Mouse (Mus musculus) heart, postnatal 14 days (tissue): ENCODE measurements at regions not wholly inside any gene's neighbourhood (a gene's known extent, or its start where the extent isn't known, plus 50 kb on each side); places are given as distances from the start of the nearest gene placed in this dataset.

Experiments used
- DNase-seq, 2 experiments: peaks; one replicate each; pipeline ENCODE4 v3.0.0; 2021 to 2022
- intact Hi-C: fragments of 180-260 bp; cut with DNase I; formaldehyde crosslinking; loops from one replicate; pipeline ENCODE4 v1.15.1; 2025

DNA sequence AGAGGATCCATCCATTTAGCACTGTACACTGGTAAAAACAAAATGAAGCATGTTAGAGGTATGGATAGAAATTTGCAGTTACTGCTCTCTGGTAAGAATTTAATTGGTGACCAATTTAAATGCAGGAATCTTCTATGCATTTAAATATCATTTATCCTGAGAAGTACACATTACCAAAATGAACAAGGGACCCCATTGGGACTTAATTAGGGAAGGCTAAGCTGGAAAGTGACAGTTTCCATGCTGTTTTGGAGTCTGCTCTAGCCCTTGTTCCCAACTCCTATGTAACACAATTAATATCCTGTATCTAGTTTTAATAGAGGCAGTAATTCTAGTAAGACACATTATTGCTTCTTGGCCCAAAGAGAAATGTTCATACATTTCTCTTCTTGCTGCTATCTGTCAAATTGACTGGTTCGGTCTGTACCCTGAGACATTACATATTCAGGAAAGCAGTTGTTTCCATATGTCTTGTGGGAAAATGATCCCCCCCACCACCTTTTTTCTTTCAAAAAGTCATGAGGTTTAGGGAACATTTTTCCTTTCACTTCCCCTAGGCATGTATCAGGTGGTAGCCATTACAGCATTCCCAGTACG, 504.4 kb upstream of the Nrsn1 start:
- intact Hi-C loops = no loop called here
- no peak for DNase-seq

DNA sequence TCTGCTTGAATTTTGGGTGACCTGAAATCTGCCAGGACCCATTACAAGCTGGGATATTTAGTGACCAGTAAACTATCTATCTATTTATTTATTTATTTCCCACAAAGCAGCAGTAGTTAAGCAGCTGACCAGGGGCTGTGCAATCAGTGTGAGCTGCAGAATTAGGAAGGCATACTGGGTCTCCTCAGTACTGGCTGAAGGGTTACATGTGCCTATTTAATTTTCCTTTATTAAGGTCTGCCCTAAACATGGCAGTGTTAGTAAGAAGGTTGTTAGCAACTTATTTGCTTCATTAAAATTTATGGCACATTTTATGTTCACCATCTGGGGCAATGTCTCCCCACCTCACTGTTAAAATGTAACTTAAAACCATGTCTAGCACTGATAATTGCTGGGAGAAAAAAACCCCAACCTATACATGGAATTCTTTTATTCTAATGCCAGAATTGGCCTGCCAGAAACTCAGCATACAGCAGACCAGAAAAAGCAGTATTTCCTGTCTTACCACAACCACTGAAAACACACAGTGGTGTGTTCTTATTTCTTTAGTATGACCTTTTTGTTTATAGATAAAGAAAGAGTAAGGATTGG, 484.3 kb upstream of the Nrsn1 start:
- no peak for DNase-seq
- intact Hi-C loops = no loop called here

DNA sequence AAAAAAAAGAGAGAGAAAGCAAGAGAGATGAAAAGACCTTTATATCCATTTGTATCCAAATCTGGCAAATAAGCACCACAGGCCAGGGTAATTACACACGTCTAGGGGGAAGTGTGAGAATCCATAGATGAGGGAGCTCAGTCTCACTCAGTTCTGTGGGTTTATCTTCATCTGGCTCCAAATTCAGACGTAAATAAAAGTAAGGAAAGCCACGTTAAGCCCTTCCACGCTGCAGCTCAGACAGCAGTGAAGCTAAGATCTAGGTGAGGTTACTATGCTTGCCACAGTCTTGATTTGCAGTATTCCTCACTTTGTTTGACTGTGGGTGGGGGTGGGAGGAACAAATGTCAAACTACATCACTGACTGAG, 481.1 kb upstream of the Nrsn1 start:
- intact Hi-C loops = no loop called here
- no peak for DNase-seq

DNA sequence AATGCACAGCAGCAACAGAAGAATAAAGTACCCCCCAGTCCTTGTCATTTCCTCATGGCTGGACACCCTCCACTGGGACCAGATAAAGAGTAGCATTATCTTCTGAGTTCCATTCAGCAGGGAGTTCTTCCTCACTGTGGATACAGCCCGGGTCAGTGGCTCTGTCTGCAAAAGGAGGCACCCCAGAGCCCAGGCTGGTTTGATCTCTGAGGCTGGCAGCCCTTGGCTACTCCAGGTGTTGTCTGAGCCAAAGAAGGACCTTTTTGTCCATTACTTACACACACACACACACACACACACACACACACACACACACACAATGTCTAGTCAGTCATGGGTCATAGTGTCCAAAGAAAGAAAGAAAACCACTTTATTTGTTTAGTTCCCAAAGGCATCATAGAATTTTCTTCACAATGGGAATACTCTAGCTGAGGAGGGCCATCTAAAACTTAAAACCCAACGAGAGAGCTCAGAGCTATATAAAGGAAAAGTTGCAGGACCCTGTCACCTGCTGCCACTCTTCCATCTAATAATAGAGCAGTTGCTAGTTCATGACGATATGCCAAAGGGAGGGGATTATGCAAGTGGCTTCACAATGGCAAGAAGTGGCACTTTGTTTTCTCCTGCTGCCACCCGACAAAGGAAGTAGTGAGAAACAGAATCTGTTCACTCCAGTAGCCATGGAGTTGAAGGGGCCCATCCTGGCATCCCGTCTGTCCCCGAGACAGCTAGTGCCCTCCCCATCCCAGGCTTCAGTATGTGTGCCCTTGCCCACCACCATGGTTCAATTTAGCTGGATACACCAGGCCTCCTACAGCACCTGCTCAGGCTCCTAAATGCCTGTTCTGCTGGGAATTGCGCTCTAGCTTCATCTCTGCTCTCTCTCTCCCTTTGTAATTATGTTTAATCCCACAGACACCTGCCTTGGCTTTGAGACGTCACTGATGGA, 480.4 kb upstream of the Nrsn1 start:
- intact Hi-C loops = no loop called here
- DNase-seq = no peak

DNA sequence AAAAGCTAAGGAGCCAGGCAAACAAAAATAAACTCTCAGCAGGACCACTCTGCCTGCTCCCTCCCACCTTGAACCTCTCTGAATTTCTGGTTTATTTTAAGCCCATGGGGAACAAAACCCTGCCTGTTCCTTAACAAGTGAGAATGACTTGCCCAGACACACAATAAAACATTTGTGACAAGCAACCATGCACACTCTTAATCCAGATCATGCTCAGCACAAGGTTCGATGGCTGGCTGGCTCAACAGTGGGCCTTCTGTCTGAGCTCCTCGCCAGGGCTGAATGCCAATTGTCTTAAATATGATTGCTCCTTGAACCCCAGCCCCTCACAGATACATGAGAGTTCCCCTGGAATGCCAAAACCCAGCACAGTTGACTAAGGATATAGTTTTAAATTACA, 468.3 kb upstream of the Nrsn1 start:
- intact Hi-C loops = no loop called here
- no peak for DNase-seq

DNA sequence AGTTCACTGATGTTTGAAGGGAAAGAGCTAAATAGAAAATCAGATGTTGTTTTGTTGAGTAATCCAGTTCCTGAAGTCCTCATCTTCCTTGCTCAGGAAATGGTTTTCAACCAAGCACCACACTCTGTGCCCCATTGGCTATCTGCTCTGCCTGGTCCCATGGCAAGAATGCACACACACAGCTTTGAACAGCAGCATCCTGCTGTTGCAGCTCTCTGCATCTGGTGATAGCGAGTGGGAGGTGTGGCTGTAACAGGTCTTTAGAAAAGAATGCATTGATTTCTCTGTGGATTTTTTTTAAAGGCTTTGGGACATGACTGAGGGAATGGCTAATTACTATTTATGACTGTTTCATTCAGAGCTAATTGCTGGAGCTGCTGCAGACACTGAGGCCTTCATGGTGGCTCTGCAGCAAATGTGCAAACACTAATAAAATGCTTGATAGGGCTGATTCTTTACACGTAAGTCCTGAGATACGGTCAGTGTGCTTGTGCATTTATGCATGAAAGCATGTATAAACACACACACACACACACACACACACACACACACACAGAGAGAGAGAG, 459.1 kb upstream of the Nrsn1 start:
- no peak for DNase-seq
- intact Hi-C loops = no loop called here

DNA sequence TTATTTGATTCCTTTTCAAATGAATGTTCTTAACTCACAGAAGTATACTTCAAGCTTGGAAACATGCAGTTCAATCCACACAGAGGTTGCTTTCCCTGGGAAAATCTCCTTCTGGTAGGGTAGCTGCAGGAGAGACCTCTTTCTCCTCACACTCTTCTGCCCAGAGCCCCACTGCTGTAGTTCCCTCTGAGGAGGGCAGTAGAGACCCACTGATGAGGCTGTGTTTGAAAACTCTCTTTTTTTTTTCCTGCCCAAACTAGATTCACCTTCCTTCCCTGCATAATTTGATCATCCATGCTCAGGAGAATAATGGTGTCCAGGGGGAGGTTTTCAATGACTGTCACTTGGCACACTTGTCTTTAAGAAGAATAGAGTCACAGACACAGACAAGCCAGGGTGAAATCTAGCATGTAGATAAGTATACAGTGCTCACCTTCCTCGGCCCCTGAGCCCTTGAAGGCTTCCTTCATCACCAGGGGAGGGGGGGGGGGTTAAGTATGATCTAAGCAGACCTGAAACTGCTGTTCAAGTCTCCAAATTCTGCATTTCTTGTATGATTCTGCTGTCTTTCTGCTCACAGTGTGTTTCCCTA, 457.3 kb upstream of the Nrsn1 start:
- peak in 1 of 2 experiments; percentile 24 for DNase-seq
- intact Hi-C loops = no loop called here

DNA sequence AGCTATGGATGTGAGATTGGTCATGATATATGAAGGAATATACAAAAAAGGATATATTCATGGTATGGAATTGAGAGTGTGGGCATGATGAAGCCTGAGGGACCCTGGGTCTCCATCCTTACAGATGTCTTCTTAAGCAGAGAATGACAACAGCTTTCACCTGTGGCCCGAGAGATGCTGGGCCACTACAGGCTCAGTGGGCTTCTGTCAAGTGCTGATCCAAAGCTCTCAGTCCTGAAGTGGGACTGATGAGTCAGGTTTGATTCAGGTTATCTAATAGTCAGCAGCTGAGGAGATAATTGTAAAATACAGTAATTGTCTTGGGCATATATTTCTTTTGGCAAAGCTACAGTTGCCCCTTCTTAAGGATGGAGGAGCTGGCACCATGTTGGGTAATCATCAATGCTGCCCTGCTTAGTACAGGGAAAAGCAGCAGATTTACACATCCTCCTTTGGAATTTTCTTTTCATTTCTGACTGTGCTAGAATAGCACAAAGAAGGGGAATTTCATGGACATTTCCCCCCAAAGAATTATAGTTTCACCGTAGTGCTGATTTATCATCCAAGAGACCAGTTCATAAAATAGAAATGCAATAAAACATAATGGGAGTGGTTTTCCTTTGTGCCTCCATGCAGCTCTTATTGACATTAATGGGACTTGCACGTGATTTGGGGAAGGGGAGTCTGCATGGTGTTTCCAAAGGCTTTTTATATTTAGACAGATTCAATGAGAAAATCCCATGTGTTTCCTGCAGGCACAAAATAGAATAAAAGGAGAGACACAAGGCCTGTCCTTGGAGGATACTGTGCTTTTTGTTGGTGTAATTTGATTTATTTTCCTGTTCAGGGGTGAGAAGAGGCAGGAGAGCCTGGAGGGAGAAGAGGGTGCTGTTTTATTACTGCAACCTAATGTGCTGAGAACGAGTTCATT, 452.6 kb upstream of the Nrsn1 start:
- intact Hi-C loops = no loop called here
- DNase-seq = no peak

DNA sequence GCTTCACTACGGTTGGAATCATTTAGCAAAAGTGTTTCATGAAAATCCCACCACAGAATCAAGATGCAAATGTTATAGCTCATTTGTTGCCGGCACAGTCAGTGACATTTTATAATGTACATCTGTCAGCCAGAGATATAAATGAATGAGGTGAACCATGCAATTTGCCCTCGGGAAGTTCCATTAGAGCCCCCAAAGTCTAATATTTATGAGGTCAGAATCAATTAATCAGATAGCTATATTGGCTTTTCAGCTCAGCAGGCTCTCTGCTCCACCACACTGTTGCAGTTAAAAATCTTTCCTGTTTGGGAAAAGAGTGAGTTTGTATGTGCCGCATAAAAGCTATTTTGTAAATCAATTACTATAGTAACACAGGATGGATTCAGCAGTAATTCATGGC, 430.7 kb upstream of the Nrsn1 start:
- no peak for DNase-seq
- intact Hi-C loops = no loop called here

DNA sequence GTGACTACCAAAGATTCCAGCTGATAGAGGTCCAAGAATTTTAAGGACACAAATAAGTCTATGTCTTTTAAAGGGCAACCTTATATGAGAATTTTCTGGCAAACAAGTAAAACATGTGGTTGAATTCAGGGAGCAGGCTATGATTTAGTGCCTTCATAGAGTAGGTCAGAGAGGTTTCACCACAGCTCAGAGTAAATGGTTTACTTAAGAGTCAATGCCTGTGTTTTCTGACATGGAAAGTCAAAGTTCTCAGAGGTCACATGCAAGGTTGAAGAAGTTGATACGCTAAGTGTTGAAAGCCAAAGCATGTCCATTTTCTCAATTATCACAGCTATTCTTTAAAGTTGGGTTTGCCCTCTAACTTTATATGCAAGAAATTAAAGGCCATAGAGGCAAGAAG, 425.7 kb upstream of the Nrsn1 start:
- DNase-seq = no peak
- intact Hi-C loops = no loop called here

DNA sequence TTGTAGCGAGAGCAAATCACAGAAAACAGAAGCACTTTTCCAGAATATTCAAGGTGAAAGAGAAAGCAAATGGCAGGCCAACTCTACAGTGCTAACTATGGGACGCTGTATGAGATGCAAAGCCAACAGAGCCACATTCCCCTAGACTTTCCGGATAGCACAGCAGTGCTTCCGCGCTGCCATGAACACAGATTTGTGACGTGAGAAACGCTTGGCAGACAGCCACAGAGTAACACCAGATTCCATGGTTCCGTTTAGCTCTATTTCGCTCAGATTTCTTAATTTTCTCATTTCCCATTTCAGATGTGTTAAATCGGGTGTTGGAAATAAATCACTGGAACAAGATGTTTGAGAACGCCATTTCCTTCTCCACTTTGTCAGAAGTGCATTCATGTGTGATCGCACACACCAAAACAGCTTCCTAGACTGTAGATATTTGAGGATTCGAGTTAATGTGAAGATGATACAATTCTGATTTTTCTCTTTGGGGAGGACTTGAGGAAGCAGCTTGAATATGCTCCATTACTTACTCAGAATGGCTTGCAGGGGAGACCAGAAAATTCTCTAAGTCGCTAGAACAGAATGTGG, 424.8 kb upstream of the Nrsn1 start:
- intact Hi-C loops = no loop called here
- no peak for DNase-seq

DNA sequence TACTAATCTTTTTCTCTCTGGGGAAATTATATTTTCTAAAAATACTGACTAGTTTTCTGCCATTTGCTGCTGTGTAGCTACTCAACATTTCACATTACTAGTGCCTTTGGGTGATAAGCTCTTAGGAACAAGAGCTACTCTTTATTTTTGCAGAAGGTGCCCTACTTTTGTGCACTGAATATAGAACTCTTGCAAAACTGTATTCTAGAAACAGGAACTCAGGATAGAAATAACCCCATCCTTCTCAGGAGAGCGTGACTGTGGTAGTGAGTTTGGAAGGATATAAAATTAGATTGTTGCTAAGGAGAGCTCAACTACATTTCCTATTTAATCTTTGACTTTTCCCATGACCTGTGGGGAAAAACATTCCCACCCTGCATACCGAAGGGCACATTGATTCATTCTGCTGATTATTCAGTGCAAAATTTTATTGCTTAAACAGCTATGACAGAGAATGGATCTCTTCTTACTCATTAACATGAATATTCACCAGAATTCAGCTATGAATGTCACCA, 408.0 kb upstream of the Nrsn1 start:
- intact Hi-C loops = no loop called here
- no peak for DNase-seq

DNA sequence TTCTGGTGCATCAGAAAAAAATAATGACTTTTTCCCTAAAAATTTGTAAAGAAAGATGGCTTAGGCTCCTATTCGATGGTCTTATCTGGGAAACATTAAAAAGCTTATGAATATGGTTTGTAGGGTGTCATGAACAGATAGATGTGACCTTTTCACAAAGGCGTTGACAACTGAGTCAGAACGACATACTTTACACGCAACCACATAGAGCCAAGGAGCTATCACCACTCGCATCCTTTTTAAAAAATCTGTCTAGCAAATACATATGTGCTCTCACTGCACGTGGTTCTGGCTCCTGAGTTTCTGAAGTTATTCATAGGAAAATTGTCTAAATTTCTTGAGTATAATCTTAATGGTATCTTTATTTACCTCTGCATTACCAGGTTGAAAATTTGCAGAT, 404.9 kb upstream of the Nrsn1 start:
- intact Hi-C loops = no loop called here
- DNase-seq = no peak

DNA sequence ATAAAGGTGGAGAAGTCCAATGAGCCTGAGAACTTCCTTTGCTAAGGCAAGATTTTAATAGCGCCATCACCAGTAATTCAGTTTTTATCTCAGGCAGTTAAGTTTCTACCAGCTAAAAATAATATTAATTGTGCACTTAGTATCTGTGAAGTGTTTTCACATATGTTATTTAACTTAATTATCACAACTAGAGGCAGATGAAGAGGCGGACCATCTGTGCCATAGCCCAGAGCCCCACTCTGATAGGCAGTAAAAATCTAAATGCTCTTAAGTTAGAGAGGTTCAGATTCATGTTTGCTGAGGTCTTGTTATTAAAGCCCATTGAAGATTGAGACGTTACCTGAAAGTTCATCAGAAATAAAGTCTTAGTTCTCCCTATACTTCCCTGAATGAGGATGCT, 395.7 kb upstream of the Nrsn1 start:
- intact Hi-C loops = no loop called here
- no peak for DNase-seq

DNA sequence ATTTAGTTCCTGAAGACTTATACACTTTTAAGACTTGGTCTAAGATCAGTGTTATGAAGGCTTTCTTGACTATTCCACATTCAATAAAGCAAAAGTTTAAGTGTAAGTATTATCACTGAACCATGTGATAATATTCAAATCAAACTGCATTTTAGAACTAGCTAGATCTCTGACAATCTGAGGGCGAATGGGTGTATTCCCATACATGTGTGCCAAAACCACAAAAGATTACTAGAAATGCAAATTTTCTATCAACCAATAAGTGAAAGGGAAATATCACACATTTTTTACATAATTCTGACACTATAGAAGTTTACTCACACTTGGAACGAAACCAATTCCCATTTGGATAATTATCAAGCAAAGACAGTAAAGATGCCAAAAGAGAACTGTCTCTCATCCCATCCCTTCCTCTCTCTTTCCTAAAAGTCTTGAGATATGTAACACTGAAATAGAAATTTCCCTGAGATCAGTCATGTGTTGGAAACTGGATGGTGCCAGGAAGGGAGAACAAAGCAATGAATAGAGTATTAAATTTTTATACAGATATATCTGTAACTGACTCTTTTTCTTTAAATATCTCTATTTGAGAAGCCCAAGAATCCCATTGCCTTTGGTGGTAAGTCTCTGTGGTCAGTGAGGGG, 394.8 kb upstream of the Nrsn1 start:
- intact Hi-C loops = no loop called here
- no peak for DNase-seq

DNA sequence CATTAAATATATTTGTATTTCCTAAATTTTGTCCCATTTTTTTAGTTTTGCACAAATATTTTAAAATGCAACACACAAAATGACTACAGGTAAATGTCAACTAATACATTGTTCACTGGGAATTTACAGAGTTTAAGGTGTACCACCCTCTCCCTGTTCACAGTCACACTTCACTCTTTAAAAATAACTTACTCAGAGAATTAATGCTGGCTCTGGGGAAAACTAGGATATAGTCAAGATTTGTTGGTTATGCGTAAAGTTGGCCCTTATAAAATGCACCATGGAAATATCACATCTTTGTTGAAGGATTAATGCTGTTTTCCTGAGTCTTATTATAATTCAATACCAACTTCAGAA, 378.1 kb upstream of the Nrsn1 start:
- DNase-seq = no peak
- intact Hi-C loops = no loop called here

DNA sequence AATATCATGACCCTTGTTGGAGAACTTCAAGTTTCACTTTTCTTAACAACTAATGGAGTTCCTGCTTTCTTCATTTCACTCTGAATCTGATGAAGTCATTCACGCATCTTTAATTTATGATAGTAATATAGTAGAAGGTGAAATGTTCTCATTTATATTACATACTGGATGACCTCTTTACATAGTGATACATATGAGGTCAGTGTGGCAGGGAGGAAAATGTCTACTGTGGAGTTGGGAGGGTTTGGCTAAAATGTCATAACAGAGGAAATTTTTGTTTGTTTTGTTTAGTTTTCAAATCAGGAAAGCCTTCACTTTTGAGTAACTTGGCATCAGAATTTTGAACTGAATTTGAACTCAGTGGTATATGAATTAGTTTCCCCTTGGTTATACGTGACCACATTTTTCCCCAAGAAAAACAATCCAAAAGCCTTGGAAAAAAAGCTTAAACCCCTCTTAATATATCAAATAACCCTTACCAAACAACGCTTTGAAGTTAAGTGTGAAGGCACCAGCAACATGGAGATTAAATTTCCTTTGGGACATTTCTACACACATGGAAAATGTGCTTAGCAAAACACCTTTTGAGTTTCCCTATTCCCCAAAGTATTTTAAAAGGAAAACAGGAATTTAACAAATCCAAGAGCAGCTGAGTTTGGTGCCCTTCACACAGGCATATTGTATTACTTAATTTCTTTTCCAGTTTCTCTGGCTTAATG, 377.6 kb upstream of the Nrsn1 start:
- intact Hi-C loops = no loop called here

DNA sequence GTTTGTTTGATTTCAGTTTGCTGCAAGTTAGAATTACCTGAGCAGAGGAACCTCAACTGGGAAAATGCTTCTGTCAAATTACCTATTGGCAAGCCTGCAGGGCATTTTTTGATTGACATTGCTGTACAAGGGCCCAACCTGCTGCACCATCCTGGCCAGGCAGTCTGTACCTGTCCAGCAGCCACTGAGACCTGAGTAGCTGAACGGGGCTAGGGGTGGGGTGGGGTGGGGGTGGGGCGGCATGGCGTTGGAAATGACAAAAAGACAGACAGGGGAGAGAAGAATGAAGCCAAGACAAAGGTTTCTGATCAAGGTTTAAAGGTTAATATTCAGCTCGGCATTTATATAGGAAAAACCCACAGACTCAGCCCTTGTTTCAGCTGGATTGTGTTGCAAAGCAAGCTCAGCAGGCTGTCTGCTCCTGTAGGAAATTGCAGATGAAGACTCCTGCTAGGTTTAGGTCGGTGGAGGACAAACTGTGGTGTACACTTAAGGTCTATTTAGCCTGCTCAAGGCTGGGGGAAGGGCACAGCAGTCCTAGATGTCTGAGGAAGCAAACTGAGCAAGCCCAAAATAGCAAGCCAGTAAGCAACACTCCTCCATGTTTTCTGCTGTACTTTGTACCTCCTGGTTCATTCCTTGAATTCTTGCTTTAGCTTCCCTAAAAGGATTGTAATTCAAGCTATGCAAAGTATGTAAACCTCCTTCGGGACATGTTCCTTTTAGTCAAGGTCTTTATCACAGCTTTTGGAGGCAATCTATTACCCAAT, 369.4 kb upstream of the Nrsn1 start:
- peak in 1 of 2 experiments; percentile 13 for DNase-seq
- intact Hi-C loops = no loop called here

More for the DNA sequence above, 377.6 kb upstream of the Nrsn1 start:
- DNase-seq = no peak
